Mouse (Mus musculus) adrenal gland, postnatal 10 days (tissue): ENCODE results near the gene Lypd6b. TPM values are rescaled to one million over a fixed set of nuclear protein-coding genes. Genes with fewer than 3 reads are reported as not detected.

Source experiments
- DNase-seq: peaks from one replicate; pipeline ENCODE4 v3.0.0; 2021; ENCODE audit warnings: mixed read lengths
- total RNA-seq, 2 experiments: library from RNA; stranded (reverse); gene quantifications; 2 replicates each; pipeline ENCODE4 v1.2.3; 2021

The Lypd6b gene
- total RNA-seq, 2 experiments from 2014 or later: 0.24 TPM; not detected in 1

GRCm38 (mm10) chr2:49869782-49870514, 82.5 kb downstream of the Lypd6b start:
- DNase-seq: no peak

GRCm38 (mm10) chr2:49871012-49871411, 83.5 kb downstream of the Lypd6b start:
- DNase-seq: no peak

- no peak for DNase-seq
Observed at GRCm38 (mm10) chr2:49880507-49880906, 93.0 kb downstream of the Lypd6b start.

- DNase-seq: no peak
Observed at GRCm38 (mm10) chr2:49881002-49881401, 93.5 kb downstream of the Lypd6b start.

- no peak for DNase-seq
Observed at GRCm38 (mm10) chr2:49882461-49882860, 95.0 kb downstream of the Lypd6b start.

- no peak for DNase-seq
Observed at GRCm38 (mm10) chr2:49883990-49884389, 96.5 kb downstream of the Lypd6b start.

GRCm38 (mm10) chr2:49886209-49886608, 98.7 kb downstream of the Lypd6b start:
- no peak for DNase-seq

GRCm38 (mm10) chr2:49888346-49888745, 100.9 kb downstream of the Lypd6b start:
- DNase-seq: no peak

GRCm38 (mm10) chr2:49890727-49891126, 103.2 kb downstream of the Lypd6b start:
- no peak for DNase-seq

- no peak for DNase-seq
Observed at GRCm38 (mm10) chr2:49909838-49910407, 122.4 kb downstream of the Lypd6b start.

GRCm38 (mm10) chr2:49911296-49912034, 124.0 kb downstream of the Lypd6b start:
- DNase-seq: no peak

GRCm38 (mm10) chr2:49912261-49912895, 124.9 kb downstream of the Lypd6b start:
- no peak for DNase-seq

GRCm38 (mm10) chr2:49917489-49917888, 130.0 kb downstream of the Lypd6b start:
- no peak for DNase-seq

GRCm38 (mm10) chr2:49918132-49918531, 130.6 kb downstream of the Lypd6b start:
- DNase-seq: no peak

- no peak for DNase-seq
Observed at GRCm38 (mm10) chr2:49918692-49919091, 131.2 kb downstream of the Lypd6b start.

GRCm38 (mm10) chr2:49921948-49922347, 134.5 kb downstream of the Lypd6b start:
- no peak for DNase-seq

- no peak for DNase-seq
Observed at GRCm38 (mm10) chr2:49922810-49923209, 135.3 kb downstream of the Lypd6b start.

- no peak for DNase-seq
Observed at GRCm38 (mm10) chr2:49926186-49926585, 138.7 kb downstream of the Lypd6b start.

- no peak for DNase-seq
Observed at GRCm38 (mm10) chr2:49927362-49927761, 139.9 kb downstream of the Lypd6b start.

GRCm38 (mm10) chr2:49929931-49930330, 142.4 kb downstream of the Lypd6b start:
- DNase-seq: no peak

- no peak for DNase-seq
Observed at GRCm38 (mm10) chr2:49937621-49938020, 150.1 kb downstream of the Lypd6b start.

- DNase-seq: no peak
Observed at GRCm38 (mm10) chr2:49938246-49938645, 150.8 kb downstream of the Lypd6b start.

- no peak for DNase-seq
Observed at GRCm38 (mm10) chr2:49940372-49940771, 152.9 kb downstream of the Lypd6b start.
